Mouse (Mus musculus) limb, embryonic 14.5 days (tissue): ENCODE data around the gene Layn. TPM values are rescaled to one million over a fixed set of nuclear protein-coding genes. Genes with fewer than 3 reads are reported as not detected.
A peak's percentile ranks its signal among the peaks of the same experiment; 100 is the strongest.

Experiments
- ATAC-seq: fragments of 200-750 bp; cut with Nextera tagmentation; 2 replicates; pipeline ENCODE4 v1.8.0; 2017; ENCODE audit warnings: low read depth, moderate number of reproducible peaks, moderate TSS enrichment; ENCODE audit not compliant: low FRiP score
- DNase-seq: peaks from one replicate; pipeline ENCODE4 v3.0.0-alpha.2; 2015; ENCODE audit warnings: low spot score
- H3K27ac ChIP-seq: fragments of 300-500 bp; sonication (generic); replicated peaks from 2 replicates; pipeline ENCODE4 v1.5.1; 2014; ENCODE audit warnings: low read depth, mild to moderate bottlenecking, low read length, moderate library complexity, mixed read lengths
- H3K27me3 ChIP-seq: fragments of 300-500 bp; sonication (generic); 2 replicates; pipeline ENCODE4 v1.6.1; 2014; ENCODE audit warnings: low read length, mixed read lengths; ENCODE audit not compliant: control insufficient read depth, insufficient read depth
- H3K36me3 ChIP-seq: fragments of 300-500 bp; sonication (generic); 2 replicates; pipeline ENCODE4 v1.6.1; 2014; ENCODE audit warnings: mild to moderate bottlenecking, low read length, moderate library complexity, mixed read lengths; ENCODE audit not compliant: control insufficient read depth, insufficient read depth
- H3K4me1 ChIP-seq: fragments of 300-500 bp; sonication (generic); 2 replicates; pipeline ENCODE4 v1.6.1; 2014; ENCODE audit warnings: antibody characterized with exemption, low read length, mixed read lengths; ENCODE audit not compliant: control insufficient read depth, insufficient read depth
- H3K4me2 ChIP-seq: fragments of 300-500 bp; sonication (generic); replicated peaks from 2 replicates; pipeline ENCODE4 v1.6.1; 2014; ENCODE audit warnings: low read depth, mild to moderate bottlenecking, low read length, moderate library complexity; ENCODE audit not compliant: severe bottlenecking
- H3K4me3 ChIP-seq: fragments of 300-500 bp; sonication (generic); replicated peaks from 2 replicates; pipeline ENCODE4 v1.5.1; 2014; ENCODE audit warnings: low read length
- H3K9ac ChIP-seq: fragments of 300-500 bp; sonication (generic); 2 replicates; pipeline ENCODE4 v1.6.1; 2014; ENCODE audit warnings: mild to moderate bottlenecking, low read depth, low read length, moderate library complexity; ENCODE audit not compliant: severe bottlenecking
- H3K9me3 ChIP-seq: fragments of 300-500 bp; sonication (generic); 2 replicates; pipeline ENCODE4 v1.6.1; 2016; ENCODE audit warnings: low read length; ENCODE audit not compliant: control insufficient read depth
- POLR2A ChIP-seq: fragments of 200-500 bp; IDR thresholded peaks from 2 replicates; pipeline ENCODE4 v1.8.0; 2012; ENCODE audit warnings: inconsistent platforms, mild to moderate bottlenecking, moderate library complexity, borderline replicate concordance; ENCODE audit not compliant: insufficient read depth, insufficient read length; ENCODE audit errors: extremely low read depth
- WGBS: fragments of 180-500 bp; shearing (Covaris S2); extraction: QIAGEN DNeasy Blood & Tissue Kit; methylation state at CpG from one replicate; pipeline ENCODE4 v1.1.7; 2014; 5-methylcytosine and 5-hydroxymethylcytosine counted together
- polyA plus RNA-seq, 2 experiments: library from polyadenylated mRNA; depleted of rRNA in 1 of 2; stranded (reverse) in 1 of 2; unstranded in 1 of 2; fragments of >200 nt; fragmentation: Nextera tagmentation in 1 of 2; extraction: Ambion mirVana in 1 of 2; gene quantifications; 2 replicates each; pipeline versions ENCODE4 v1.2.1 to v1.2.3; 2012 to 2014

Layn gene
- polyA plus RNA-seq, 2 experiments, result 6.1 to 9.3 TPM

DNA sequence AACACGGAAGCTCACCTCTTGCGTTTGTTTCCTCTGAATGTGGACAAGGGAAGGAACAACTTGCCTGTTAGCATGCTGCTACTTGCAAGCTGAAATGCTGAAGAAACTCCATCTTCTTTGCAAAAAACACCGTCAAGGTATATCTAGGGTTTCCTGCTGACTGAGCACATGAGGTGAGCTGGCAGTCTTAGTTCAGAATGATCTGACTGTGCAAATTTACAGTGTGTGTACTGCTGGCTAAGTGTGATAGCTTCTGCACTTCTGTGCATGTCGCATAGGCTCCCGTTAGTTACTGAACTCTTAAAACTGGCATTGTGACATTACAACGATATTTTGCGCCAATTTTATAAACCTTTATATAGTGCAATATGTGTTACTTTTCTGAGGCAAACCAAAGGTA is 57.2 kb downstream of the Layn start:
- no peak for TF ChIP-seq POLR2A

DNA sequence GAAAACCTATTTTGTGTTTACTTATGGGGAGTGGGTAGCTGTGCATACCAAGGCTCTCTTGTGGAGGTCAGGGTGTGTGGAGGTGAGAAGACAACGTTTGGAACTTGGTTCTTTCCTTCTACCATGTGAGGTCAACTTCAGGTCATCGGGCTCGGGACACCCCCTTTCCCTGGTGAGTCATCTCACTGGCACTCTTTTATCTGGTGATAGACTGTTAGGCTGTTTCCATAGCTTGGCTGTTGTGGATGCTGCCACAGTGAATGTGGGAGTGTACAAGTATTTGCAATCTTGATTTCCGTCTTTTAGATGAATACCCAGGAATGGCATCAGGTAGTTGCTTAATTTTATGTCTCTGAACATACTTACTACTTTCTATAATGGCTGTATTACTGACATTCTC is 61.2 kb downstream of the Layn start:
- ATAC-seq, result no peak
- no peak for DNase-seq
- Histone ChIP-seq H3K4me1 (no peaks in the 10 kb centered on the region), H3K27me3 (no peaks in the 10 kb centered on the region), H3K4me3 (no peak overlapping the region), H3K36me3 (no peaks in the 10 kb centered on the region), H3K4me2 (no peak overlapping the region), H3K9ac (no peak overlapping the region), H3K27ac (no peak overlapping the region), H3K9me3 (no peaks in the 10 kb centered on the region)
- TF ChIP-seq POLR2A, result no peak
- WGBS, result 49% methylated on average over 4 of the region's 4 CpGs

More for the DNA sequence above, 57.2 kb downstream of the Layn start:
- no peak overlapping the region for H3K9ac ChIP-seq
- H3K27me3 ChIP-seq, result no peaks in the 10 kb centered on the region
- ATAC-seq, result no peak
- DNase-seq, result no peak
- no peak overlapping the region for H3K4me2 ChIP-seq
- no peaks in the 10 kb centered on the region for H3K9me3 ChIP-seq
- 70% methylated on average over 7 of the region's 7 CpGs for WGBS
- no peaks in the 10 kb centered on the region for H3K36me3 ChIP-seq
- no peak overlapping the region for H3K4me3 ChIP-seq
- no peak overlapping the region for H3K27ac ChIP-seq
- no peaks in the 10 kb centered on the region for H3K4me1 ChIP-seq

DNA sequence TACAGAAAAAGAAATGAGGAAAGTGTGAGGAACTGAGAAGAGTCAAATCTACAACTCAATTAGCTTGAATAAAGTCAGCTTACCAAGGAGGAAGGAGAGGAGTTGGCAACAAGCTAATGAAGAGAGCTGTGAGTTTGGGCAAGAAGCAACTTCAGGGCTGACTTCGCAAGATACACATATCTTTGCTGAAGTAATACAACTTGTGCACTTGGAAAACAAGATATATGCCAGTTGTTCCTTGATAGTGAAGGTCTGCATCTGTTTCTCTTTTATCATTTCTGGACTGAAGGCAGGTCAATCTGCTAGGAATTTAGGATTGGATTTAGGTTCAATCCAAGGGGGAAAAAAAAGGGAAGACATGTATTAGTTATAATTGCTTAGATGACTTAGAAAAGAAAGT is 63.2 kb downstream of the Layn start:
- ATAC-seq, result no peak
- H3K9ac ChIP-seq, result no peak overlapping the region
- H3K4me3 ChIP-seq, result no peak overlapping the region
- DNase-seq, result no peak
- no peak overlapping the region for H3K4me2 ChIP-seq
- no peak for TF ChIP-seq POLR2A
- H3K36me3 ChIP-seq, result no peaks in the 10 kb centered on the region
- no peak overlapping the region for H3K27ac ChIP-seq
- 92% methylated on average over 1 of the region's 1 CpGs for WGBS
- H3K27me3 ChIP-seq, result no peaks in the 10 kb centered on the region
- no peaks in the 10 kb centered on the region for H3K9me3 ChIP-seq
- no peaks in the 10 kb centered on the region for H3K4me1 ChIP-seq

GRCm38 (mm10) chr9:51009656-51009950 is 67.3 kb downstream of the Layn start:
- no peak overlapping the region for H3K27ac ChIP-seq

GRCm38 (mm10) chr9:51008841-51009655 is 67.8 kb downstream of the Layn start, which contains the start of gene Sik2:
Gene Sik2, minus strand, starts transcription at chr9:51009073.
- 0 out of 2 replicates have a peak, but pooled peaks cover 3% of the 10 kb centered on the region for H3K4me1 ChIP-seq
- WGBS, result under 1% methylated on average over 54 of the region's 85 CpGs
- H3K9me3 ChIP-seq, result no peaks in the 10 kb centered on the region
- DNase-seq (peak; percentile 94), ATAC-seq (peak; percentile 96)
- H3K4me3 ChIP-seq, result peak within 1 kb of the TSS; percentile 85
- no peaks in the 10 kb centered on the region for H3K27me3 ChIP-seq
- H3K9ac ChIP-seq, result peak within 1 kb of the TSS; percentile 89
- H3K4me2 ChIP-seq, result peak within 1 kb of the TSS; percentile 82
- H3K27ac ChIP-seq, result peak within 1 kb of the TSS; percentile 82
- 0 out of 2 replicates have a peak, but pooled peaks have one; percentile 74 for TF ChIP-seq POLR2A
- H3K36me3 ChIP-seq, result no peaks in the 10 kb centered on the region

More at GRCm38 (mm10) chr9:51009656-51009950, 67.3 kb downstream of the Layn start:
- ATAC-seq (no peak), DNase-seq (no peak)
- TF ChIP-seq POLR2A, result no peak
- peak overlapping the region; percentile 45 for H3K9ac ChIP-seq
- H3K4me1 ChIP-seq, result 0 out of 2 replicates have a peak, but pooled peaks cover 3% of the 10 kb centered on the region
- H3K4me3 ChIP-seq, result peak overlapping the region; percentile 85
- peak overlapping the region; percentile 58 for H3K4me2 ChIP-seq
- 2% methylated on average over 6 of the region's 6 CpGs for WGBS
- no peaks in the 10 kb centered on the region for H3K9me3 ChIP-seq
- no peaks in the 10 kb centered on the region for H3K27me3 ChIP-seq
- no peaks in the 10 kb centered on the region for H3K36me3 ChIP-seq
